8 mouse cellular contexts compared by ENCODE assay signal in the genomic region with DNA sequence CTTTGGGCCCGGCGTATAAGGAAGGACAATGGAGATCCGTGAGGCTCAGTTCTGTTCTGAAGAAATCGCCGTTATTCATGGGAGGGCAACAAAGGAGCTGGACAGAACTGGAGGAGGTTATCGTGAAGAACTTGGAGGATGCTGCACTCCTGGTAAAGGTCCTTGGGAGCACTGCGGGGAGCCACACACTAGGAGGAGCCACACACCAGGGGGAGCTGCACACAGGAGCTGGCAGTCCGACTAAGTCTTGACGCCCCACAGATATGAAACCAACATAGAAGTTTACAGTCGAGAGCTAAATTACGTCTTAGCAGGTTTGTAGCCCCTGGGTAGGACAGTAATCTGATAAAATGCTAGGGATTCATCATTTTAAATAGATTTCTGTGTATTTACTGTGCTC.
DNase-seq lines count a peak whose midpoint lies in the region; ATAC-seq and TF ChIP-seq lines count a peak whose summit lies in the region.

No protein-coding gene starts in this region.

- H3K27me3 ChIP-seq in heart, embryonic 11.5 days (ENCODE audit: control insufficient read depth, insufficient read depth, low read length) = no peaks in the 10 kb centered on the region
- H3K27me3 ChIP-seq in hindbrain, postnatal 0 days (ENCODE audit: insufficient read depth, low read length) = no peaks in the 10 kb centered on the region

- TF ChIP-seq CTCF in hindbrain, postnatal 0 days (IDR thresholded peaks at IDR 0.05; ENCODE audit: low read depth) = no peak

- DNase-seq in heart, adult 18-20 months = peak; percentile 59 to 64
- DNase-seq in adrenal gland, adult 18-20 months (ENCODE audit: low spot score in 2 of 2) = peak; percentile 38
- peak; percentile 77 for DNase-seq in lung, postnatal 10 days
- DNase-seq in hindbrain, postnatal 0 days (ENCODE audit: low spot score) = no peak
- no peak for DNase-seq in frontal cortex, postnatal 14 days (ENCODE audit: low spot score in 2 of 2)
- no peak for DNase-seq in cerebellum, adult 18-20 months

- H3K27ac ChIP-seq in heart, embryonic 11.5 days (ENCODE audit: low read depth, low read length) = no peak overlapping the region
- H3K27ac ChIP-seq in hindbrain, postnatal 0 days = no peak overlapping the region

- no peak overlapping the region for H3K4me2 ChIP-seq in heart, embryonic 11.5 days
- no peak overlapping the region for H3K4me2 ChIP-seq in hindbrain, postnatal 0 days (ENCODE audit: low read depth, low read length)

- no peaks in the 10 kb centered on the region for H3K36me3 ChIP-seq in heart, embryonic 11.5 days (ENCODE audit: control insufficient read depth, insufficient read depth, low read length)
- no peaks in the 10 kb centered on the region for H3K36me3 ChIP-seq in hindbrain, postnatal 0 days (ENCODE audit: insufficient read depth, low read length)

- H3K9me3 ChIP-seq in heart, embryonic 11.5 days (replicated peaks; ENCODE audit: control insufficient read depth, low read length) = no peaks in the 10 kb centered on the region
- H3K9me3 ChIP-seq in hindbrain, postnatal 0 days (ENCODE audit: low read length) = no peaks in the 10 kb centered on the region

- H3K9ac ChIP-seq in heart, embryonic 11.5 days (ENCODE audit: low read depth, low read length) = no peak overlapping the region
- no peak overlapping the region for H3K9ac ChIP-seq in hindbrain, postnatal 0 days (replicated peaks; ENCODE audit: low read length)

- H3K4me3 ChIP-seq in heart, embryonic 11.5 days (ENCODE audit: low read depth, low read length) = no peak overlapping the region
- H3K4me3 ChIP-seq in hindbrain, postnatal 0 days (ENCODE audit: low read length) = no peak overlapping the region

- ATAC-seq in heart, embryonic 11.5 days (replicated peaks; ENCODE audit: insufficient number of reproducible peaks, low FRiP score, low TSS enrichment) = no peak
- peak; percentile 81 for ATAC-seq in granulocyte monocyte progenitor cell, adult 5-6 weeks (replicated peaks; ENCODE audit: poor library complexity, severe bottlenecking)
- ATAC-seq in hindbrain, postnatal 0 days = no peak

- H3K4me1 ChIP-seq in heart, embryonic 11.5 days (ENCODE audit: control insufficient read depth, insufficient read depth, low read length) = peaks cover 5% of the 10 kb centered on the region
- no peaks in the 10 kb centered on the region for H3K4me1 ChIP-seq in hindbrain, postnatal 0 days (ENCODE audit: insufficient read depth, low read length)

- 66% methylated on average over 11 of the region's 11 CpGs for WGBS in heart, embryonic 11.5 days (ENCODE audit: insufficient replicate concordance)
- WGBS in hindbrain, postnatal 0 days = 72% methylated on average over 11 of the region's 11 CpGs

Comparison
In these comparisons a context has a peak if more than half of its experiments do, and no peak if none do; other contexts are left out.
1. DNase-seq: peak in heart, adult 18-20 months (2 of 2), adrenal gland, adult 18-20 months (2 of 2) and lung, postnatal 10 days (single experiment); none in hindbrain, postnatal 0 days (single experiment), frontal cortex, postnatal 14 days (0 of 2) and cerebellum, adult 18-20 months (0 of 2).